Mouse (Mus musculus): ENCODE measurements around the gene AL731706.2. TPM values are rescaled to one million over a fixed set of nuclear protein-coding genes. Genes with fewer than 3 reads are reported as not detected.

Gene AL731706.2
- polyA plus RNA-seq, 1 experiment from 2014 or later = 16.8 TPM

GRCm38 (mm10) chr2:136850366-136850765 lies 35.1 kb downstream of the AL731706.2 start:
- no peaks in the 10 kb centered on the region for H3K27me3 ChIP-seq (replicated peaks; ENCODE audit: control insufficient read depth, insufficient read depth, low read length)
- DNase-seq (ENCODE audit: low spot score) (no peak), ATAC-seq (replicated peaks; ENCODE audit: low FRiP score) (no peak)
- no peaks in the 10 kb centered on the region for H3K4me1 ChIP-seq (replicated peaks; ENCODE audit: control insufficient read depth, insufficient read depth, low read length)
- H3K36me3 ChIP-seq (ENCODE audit: control insufficient read depth, insufficient read depth, low read length) = no peaks in the 10 kb centered on the region
- no peak overlapping the region for H3K9ac ChIP-seq (ENCODE audit: low read depth, low read length)
- no peaks in the 10 kb centered on the region for H3K9me3 ChIP-seq (ENCODE audit: control insufficient read depth, low read length)
- WGBS = 52% methylated on average over 3 of the region's 3 CpGs
- H3K4me3 ChIP-seq (ENCODE audit: low read depth, low read length) = no peak overlapping the region
- no peak overlapping the region for H3K4me2 ChIP-seq
- no peak overlapping the region for H3K27ac ChIP-seq (ENCODE audit: low read depth, low read length)

GRCm38 (mm10) chr2:136837994-136838393 lies 47.5 kb downstream of the AL731706.2 start:
- no peak overlapping the region for H3K4me2 ChIP-seq
- H3K9me3 ChIP-seq (ENCODE audit: control insufficient read depth, low read length) = no peaks in the 10 kb centered on the region
- 60% methylated on average over 1 of the region's 1 CpGs for WGBS
- no peaks in the 10 kb centered on the region for H3K27me3 ChIP-seq (replicated peaks; ENCODE audit: control insufficient read depth, insufficient read depth, low read length)
- H3K36me3 ChIP-seq (ENCODE audit: control insufficient read depth, insufficient read depth, low read length) = no peaks in the 10 kb centered on the region
- H3K4me1 ChIP-seq (replicated peaks; ENCODE audit: control insufficient read depth, insufficient read depth, low read length) = no peaks in the 10 kb centered on the region
- H3K9ac ChIP-seq (ENCODE audit: low read depth, low read length) = no peak overlapping the region
- ATAC-seq (replicated peaks; ENCODE audit: low FRiP score) (no peak), DNase-seq (ENCODE audit: low spot score) (no peak)
- H3K4me3 ChIP-seq (ENCODE audit: low read depth, low read length) = no peak overlapping the region
- no peak overlapping the region for H3K27ac ChIP-seq (ENCODE audit: low read depth, low read length)

GRCm38 (mm10) chr2:136835882-136836281 lies 49.6 kb downstream of the AL731706.2 start:
- H3K27me3 ChIP-seq (replicated peaks; ENCODE audit: control insufficient read depth, insufficient read depth, low read length) = no peaks in the 10 kb centered on the region
- H3K4me2 ChIP-seq = no peak overlapping the region
- no peaks in the 10 kb centered on the region for H3K4me1 ChIP-seq (replicated peaks; ENCODE audit: control insufficient read depth, insufficient read depth, low read length)
- no peak for DNase-seq (ENCODE audit: low spot score)
- H3K27ac ChIP-seq (ENCODE audit: low read depth, low read length) = no peak overlapping the region
- H3K36me3 ChIP-seq (ENCODE audit: control insufficient read depth, insufficient read depth, low read length) = no peaks in the 10 kb centered on the region
- no peaks in the 10 kb centered on the region for H3K9me3 ChIP-seq (ENCODE audit: control insufficient read depth, low read length)
- WGBS = 62% methylated on average over 3 of the region's 3 CpGs
- H3K4me3 ChIP-seq (ENCODE audit: low read depth, low read length) = no peak overlapping the region
- no peak for ATAC-seq (replicated peaks; ENCODE audit: low FRiP score)
- H3K9ac ChIP-seq (ENCODE audit: low read depth, low read length) = no peak overlapping the region

Other genes with a start within 250 kb of the AL731706.2 start
- 8.7 and 9.5 TPM in 2 replicates for gene Snap25, start 172.2 kb downstream of the AL731706.2 start, polyA plus RNA-seq (2014; fragmentation: Nextera tagmentation; extraction: Ambion mirVana)
- gene Slx4ip, start 5.5 kb upstream of the AL731706.2 start, polyA plus RNA-seq (2014; fragmentation: Nextera tagmentation; extraction: Ambion mirVana) = 4.2 and 5.0 TPM in 2 replicates
- gene AL731706.1, start 5.7 kb upstream of the AL731706.2 start, polyA plus RNA-seq (2014; fragmentation: Nextera tagmentation; extraction: Ambion mirVana) = 24.0 and 24.2 TPM in 2 replicates
- 13.0 and 14.9 TPM in 2 replicates for gene Mkks, start 5.7 kb upstream of the AL731706.2 start, polyA plus RNA-seq (2014; fragmentation: Nextera tagmentation; extraction: Ambion mirVana)
- gene Jag1, start 231.0 kb upstream of the AL731706.2 start, polyA plus RNA-seq (2014; fragmentation: Nextera tagmentation; extraction: Ambion mirVana) = 4.6 and 4.7 TPM in 2 replicates

Data from liver, embryonic 11.5 days (tissue).